Mouse (Mus musculus) right cerebral cortex, postnatal 36 days (tissue): ENCODE data around the gene Pcp4.

ENCODE experiments used
- DNase-seq, 2 experiments: peaks; one replicate each; pipeline ENCODE4 v3.0.0; 2022; ENCODE audit warnings: low spot score in 2 of 2, mixed read lengths in 1 of 2

Pcp4 gene

DNA sequence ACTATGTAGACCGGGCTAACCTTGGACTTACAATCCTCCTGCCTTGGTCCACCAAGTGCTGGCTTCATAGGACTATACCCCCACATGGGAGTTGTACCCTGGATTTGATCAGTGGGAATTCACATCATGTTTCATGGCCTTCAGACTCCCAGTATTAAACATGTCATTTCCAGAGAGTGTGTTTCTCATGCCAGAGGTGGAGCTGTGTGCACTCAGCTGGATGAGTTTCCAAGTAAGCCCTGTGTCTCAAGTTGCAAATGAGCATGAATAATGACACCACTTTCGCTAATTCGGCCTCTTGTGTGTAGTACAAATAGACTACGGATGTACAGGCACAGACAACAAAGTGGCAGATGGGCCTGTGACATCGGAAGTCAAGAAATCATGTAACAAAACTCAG is 20.6 kb downstream of the Pcp4 start:
- no peak for DNase-seq

DNA sequence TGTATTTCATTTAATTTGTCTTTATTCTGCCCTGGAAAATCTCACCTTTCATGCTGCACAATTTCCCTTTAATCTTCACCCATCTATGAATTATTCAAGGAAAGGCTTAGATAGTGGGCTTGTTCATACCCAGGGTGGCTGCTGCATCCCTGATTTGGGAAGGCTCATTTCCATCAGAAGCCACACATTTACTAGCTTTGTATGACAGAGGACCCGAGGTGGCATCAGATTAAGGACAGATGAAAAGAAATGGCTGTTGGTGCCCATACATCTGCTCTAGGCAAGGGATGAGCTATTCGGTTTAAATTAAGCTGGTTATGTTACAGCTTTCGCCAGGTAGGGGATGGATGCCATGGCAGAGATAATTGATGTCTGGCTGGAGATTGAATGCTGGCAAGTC is 24.1 kb downstream of the Pcp4 start:
- DNase-seq = no peak

DNA sequence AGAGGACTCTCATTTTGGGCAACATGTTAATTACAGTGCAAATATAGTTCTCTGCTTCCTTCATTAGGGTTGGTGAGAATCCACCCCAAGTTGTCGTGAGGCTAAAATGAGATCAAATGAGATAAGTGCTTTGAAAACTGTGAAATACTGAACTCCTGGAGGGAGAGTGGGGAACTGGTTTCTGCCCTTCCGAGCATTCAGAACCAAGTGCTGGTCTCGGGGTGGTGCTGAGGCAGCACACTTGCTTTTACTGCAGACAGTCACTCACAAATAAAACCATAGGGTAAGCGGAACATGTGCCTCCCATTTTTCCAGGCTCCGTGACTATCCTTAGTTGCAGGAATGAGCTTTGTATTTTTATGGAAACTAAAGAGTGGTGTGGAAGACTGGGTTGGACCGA is 26.7 kb downstream of the Pcp4 start:
- no peak for DNase-seq

DNA sequence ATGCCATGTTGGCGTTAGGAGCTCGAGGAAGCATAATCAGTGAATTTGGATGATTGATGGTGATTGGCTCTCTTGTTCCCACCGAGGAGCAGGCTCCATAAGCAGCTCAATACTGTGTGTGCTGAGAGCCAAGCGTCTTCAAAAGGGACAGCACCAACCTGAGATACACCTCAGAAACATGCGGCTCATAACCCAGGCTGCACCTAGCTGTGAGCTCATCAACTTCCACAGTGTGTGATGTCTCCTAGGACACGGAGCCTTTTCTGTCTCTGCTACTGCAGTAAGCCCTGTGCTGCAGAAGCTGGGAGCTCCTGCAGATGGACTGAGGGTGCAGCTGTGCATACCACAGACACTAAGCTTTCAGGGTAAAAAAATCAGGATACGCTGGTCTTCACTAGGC is 31.5 kb downstream of the Pcp4 start:
- peak; percentile 24 to 29 for DNase-seq

- DNase-seq = no peak
Measured at GRCm38 (mm10) chr16:96501241-96501640, 33.8 kb downstream of the Pcp4 start.

DNA sequence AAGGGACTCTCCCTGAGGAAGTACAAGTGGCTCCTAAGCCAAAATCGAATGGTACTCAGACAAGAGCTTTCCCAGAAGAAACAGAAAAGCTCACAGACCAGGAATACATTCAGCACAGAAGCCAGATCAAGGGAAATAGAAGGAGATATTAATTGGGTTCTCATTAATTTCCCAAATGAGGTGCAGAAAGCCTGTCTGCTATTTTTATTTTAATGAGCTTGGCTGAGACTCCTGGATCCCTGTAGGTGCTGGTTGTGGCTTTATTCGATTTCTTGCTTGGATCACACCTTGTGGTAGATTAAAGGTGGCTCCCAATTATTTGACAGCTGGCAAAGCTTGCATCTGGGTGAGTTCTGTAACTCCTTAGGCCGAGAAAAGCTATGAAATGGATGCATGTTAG is 35.2 kb downstream of the Pcp4 start:
- DNase-seq = no peak

DNA sequence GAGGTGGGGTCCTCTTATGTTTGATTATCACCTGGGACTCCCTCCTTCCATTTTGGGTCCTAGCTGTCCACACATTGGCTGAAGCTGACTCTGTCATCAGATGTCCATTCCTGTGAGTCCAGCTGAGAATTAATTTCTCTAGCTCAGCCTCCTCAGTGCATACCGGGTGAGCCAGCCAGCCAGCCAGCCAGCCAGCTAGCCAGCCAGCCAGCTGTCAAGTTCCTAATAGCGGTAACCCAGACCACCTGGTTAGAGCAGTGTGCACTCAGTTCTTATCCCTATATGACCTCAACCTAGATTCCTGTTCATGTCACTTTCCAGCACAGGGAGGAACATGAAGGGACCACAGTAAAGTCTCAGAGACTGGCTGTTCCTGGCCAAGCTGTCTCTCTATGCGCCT is 47.1 kb downstream of the Pcp4 start:
- DNase-seq = no peak

DNA sequence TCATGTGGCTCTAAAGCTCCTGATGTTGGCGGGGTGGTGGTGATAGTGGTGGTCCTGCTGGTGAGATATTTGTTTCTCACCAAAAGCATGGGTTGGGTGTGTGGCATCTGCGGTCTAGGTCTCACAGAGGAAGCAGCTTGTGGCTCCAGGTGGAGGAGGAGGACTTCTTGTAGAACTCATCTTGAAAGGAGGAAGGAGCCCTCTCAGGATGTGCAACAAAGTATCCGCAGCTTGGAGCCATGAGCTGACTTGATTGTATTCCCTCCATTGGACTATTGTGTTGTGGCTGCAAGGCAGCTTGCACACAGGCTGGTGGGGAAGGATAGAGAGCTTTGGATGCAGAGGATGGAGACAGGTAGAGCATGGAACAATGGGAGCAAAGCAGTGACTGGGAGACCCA is 60.1 kb downstream of the Pcp4 start:
- DNase-seq = no peak

DNA sequence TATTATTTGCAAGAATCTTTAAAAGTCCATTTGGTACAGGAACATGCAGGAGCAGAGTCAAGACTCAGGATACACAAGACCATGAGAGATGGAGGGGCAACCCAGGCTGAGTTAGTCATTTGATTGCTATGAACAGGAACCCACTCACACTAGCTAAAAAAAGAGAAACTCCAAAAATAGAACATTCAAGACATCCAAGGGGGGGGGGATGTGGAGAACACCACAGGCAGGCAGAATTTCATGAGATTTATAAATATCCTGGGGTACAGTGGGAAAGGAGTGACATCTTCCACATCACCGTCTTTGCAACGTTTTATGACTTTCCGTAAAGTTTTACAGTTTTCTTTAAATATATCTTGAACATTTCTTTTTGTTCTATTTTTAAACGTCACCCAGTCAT is 61.1 kb downstream of the Pcp4 start:
- no peak for DNase-seq

GRCm38 (mm10) chr16:96529896-96530568 is 62.6 kb downstream of the Pcp4 start:
- DNase-seq = no peak

GRCm38 (mm10) chr16:96530569-96530898 is 63.1 kb downstream of the Pcp4 start:
- DNase-seq = no peak

DNA sequence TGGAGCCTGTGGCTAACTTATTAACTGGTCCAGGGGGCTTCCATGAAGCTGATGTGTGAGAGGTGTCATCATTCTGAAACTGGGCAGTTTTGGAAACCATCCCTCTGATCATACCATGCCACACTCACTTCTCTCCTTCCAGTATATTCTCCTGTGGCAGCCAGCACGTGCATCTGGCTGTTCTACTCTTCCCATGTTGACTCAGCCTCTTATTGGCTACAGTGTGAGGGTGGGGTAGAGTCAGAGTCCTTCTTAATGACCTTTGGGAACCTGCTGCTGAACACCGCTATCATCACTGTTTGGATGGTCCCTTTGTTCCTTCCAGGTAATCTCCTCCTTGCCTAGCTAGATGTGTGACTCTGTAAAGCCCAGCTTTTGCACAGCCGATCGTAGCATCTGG is 63.6 kb downstream of the Pcp4 start:
- DNase-seq = no peak

- DNase-seq = no peak
Measured at GRCm38 (mm10) chr16:96533710-96534109, 66.3 kb downstream of the Pcp4 start.

DNA sequence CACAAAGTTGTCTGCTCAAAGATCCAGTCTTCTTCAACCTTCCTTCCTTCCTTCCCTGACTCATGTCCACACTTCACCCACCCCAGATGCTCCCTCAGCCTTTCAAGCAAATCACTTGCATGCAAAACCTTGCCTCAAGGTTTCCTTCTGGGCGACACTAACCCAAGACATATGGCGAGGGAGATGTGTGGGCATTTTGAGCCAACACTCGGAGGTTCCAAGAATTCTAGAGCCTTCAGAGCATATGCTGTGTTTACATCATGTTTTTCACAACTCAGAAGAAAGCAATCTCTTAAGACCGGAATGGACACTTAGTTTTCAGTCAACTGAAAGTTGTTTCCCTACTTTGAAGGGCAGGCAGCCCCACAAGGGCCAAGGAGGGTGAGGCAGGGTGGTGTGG is 67.9 kb downstream of the Pcp4 start:
- peak; percentile 29 to 59 for DNase-seq

DNA sequence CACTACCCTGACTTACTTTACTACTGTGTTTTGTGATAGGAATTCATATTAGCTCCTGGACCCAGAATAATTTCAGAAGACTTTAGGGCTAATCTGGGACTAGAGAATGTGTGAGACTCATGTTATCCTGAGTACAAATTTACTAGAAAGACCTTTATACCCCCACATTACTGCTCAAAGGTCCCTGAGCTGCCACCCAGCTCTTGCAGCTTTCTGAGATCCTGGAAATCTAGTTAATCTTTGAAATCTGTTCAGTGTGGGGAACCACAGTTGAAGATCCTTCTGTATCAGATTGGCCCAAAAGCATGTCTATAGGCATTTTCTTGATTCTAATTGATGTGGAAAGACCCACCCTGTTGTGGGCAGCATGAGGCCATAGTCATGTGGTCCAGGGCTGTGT is 69.0 kb downstream of the Pcp4 start:
- DNase-seq = no peak

DNA sequence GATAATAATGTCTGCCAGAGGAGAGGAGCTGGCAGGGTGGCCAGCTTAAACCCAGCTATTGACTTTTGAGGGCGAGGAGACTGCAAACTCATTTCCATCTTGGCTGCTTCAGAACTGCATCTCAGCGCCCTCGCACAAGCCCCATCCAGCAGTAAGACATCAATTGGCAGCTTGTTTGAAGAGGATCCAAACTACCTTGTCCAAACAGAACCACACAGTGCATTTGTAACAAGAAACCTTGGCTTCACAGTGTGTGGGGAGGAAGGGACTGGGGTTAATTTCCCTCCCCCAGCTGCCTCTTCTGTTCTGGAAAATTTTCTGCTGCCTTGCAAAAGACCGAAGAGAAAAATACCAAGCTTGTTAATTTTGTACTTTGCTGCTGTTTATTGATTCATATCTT is 71.7 kb downstream of the Pcp4 start:
- no peak for DNase-seq

GRCm38 (mm10) chr16:96541056-96541455 is 73.7 kb downstream of the Pcp4 start:
- no peak for DNase-seq

DNA sequence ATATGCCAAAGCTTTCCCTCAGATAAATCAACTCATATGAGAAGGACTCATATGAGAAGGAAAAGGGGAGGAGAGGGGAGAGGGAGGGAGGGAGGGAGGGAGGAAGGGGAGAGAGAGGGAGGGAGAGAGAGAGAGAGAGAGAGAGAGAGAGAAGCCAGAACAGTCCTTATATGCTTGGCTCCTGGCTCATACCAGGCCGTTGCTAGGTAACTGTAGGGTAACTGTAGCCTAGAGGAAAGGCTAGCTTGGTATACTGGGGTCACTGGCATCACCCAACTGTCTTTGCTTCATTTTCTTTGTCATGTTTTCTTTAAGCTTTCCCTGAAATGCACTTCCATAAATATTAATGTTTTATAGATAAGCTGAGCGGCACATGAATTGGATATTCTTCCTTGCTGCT is 85.3 kb downstream of the Pcp4 start:
- DNase-seq = no peak

DNA sequence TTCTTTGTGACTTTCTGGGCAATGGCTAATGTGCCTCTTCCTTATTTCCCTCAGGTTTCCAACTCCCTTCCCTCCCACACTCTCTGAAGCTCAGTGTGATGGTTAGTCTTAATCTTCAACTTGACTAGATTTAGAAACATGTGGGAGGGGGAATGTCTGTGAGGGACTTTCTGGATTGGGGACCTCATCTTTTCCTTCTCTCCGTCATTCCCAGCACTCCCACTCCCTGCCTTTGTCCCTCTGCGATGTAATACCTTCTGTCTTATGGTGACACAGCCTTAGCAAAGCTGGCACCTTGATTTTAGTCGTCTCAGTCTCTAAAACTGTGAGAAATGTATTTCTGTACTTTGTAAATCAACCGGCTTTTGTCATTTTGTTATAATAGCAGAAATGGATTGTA is 88.0 kb downstream of the Pcp4 start:
- DNase-seq = no peak

GRCm38 (mm10) chr16:96556621-96557020 is 89.2 kb downstream of the Pcp4 start:
- DNase-seq = no peak

DNA sequence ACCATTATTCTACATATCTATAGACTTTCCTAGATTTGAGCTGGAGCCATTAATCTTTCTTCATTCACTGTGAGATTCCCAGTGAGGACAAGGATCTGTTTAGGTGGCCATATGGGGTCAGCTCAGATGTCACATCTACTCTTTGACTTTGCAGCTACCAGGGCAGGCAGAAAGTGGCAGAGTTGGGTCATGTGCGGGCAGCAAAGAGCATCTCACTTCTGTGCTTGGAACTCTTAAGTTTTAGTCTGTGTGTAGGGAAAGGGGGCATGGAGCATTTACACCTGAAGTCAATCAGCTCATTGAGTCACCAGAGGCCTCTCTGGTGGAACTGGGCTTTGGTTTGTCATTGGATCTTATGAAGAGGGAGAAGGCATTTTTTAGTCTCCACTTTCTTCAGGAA is 90.9 kb downstream of the Pcp4 start:
- DNase-seq = no peak

DNA sequence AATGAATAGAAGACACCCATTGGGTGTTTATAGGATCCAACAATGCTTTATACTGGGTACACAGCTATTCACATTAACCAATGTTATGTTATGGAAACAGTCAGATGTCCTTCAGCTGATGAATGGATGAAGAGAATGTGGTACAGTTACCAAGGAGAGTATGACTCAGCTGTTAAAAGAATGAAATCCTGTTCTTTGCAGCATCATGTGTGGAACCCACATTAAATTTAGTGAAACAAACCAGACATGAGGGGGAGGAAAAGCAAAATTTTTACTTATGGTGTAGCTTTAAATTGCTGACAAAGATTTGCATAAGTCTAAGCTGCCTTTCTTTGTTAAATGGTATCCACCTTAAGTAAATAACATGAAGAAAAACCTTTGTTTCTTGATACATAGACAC is 92.4 kb downstream of the Pcp4 start:
- no peak for DNase-seq

DNA sequence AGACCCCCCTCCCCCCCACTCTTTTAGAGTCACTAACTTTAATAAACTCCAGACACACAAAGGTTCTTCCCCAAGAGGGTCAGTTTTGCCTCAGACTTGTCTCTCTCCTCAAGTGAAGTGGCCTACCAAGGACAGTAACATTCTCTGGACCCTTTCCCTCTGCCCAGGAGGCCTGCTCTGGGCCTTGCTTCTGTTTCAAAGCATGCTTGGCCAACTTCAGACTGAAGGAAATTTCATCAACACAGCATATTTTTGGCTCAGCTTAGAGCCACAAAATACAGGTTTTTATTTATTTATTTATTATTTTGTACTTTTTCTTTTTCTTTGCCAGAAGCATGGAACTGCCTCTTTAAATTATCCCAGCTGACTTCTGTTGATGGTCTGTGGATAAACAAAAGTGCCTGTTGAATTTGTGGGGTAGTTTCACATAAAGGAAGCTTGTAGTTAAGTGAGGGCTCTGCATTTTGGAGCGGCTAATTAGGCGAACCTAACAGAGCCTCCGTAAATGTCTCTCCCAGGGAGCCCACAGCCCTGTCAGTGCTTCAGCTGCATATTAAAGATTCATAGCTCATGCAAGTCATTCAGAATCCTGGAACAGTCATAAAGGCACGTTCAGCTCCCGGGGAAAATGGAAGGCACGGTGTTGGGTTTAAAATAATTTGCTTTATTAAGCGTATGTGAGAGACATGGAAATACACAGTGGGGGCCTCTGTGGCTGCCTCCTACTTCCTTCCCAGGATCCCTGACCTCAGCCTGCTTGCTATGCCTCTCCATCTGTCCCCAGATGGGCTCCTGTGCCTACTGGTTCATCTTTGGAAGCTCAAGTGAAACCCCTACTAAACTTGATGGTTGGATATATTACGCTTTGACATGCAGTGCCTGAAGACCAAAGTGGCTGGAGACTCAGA is 96.2 kb downstream of the Pcp4 start:
- no peak for DNase-seq

DNA sequence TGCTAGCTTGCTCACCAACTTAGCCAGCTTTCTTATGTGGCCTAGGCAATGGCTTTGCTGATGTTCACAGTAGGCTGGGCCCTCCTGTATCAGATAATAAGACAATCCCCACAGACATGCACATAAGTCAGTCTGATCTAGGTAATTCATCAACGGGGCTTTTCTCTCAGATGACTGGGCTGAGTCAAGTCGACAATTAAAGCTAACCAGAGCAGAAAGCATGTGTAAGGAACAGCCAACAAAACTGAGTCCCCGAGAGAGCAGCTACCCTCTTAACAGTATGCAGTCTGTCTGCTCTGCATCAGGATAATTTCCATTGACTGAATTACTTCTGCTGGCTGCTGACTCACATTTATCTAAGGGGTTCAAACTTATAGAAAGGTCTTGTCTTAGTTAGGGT is 100.0 kb downstream of the Pcp4 start:
- no peak for DNase-seq
